In the genomic region with DNA sequence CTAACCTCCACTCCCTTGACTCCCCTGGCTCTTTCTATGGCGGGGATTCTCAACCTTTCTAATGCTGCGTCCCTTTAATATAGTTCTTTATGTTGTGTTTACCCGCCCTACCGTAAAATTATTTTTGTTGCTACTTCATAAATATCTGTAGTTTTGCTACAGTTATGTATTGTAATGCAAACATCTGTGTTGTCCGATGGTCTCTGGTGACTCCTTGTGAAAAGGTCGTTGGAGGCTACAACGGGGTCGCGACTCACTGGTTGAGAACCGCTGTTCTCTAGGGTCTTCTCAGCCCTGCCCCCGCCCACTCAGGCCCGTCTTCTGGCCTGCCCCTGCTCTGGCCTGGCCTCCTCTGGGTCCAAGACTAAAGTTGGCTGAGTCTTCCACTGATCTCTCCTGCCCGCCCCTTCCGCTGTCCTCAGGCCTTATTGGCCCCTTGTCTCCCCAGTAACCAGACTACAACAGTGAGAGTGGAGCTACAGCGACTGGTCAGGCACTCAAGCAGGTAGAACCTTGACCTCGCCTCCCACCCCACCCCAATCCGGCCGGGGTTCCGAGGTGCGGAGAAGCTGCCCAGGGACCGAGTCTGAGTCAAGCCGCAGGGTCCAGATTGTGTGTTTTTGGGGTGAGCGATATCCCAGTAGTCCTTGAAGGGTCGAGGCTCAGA, we compare ENCODE assay signal across 8 mouse cellular contexts. TPM values are rescaled to one million over a fixed set of nuclear protein-coding genes. Genes with fewer than 3 reads are reported as not detected.
A peak's percentile ranks its signal among the peaks of the same experiment; 100 is the strongest.
DNase-seq lines count a peak whose midpoint lies in the region; ATAC-seq lines count a peak whose summit lies in the region.

A gene (plus strand): TSS at position 311 of the 667 bp plus-strand sequence.

- peak within 1 kb of the TSS; percentile 87 for H3K27ac ChIP-seq in liver, embryonic 15.5 days (replicated peaks)

- H3K4me2 ChIP-seq in liver, embryonic 15.5 days: peak within 1 kb of the TSS; percentile 72

- H3K27me3 ChIP-seq in liver, embryonic 15.5 days: no peaks in the 10 kb centered on the region; the same call in 1 of the 2 replicates

- 2% methylated on average over 24 of the region's 24 CpGs for WGBS in liver, embryonic 15.5 days (ENCODE audit: insufficient replicate concordance)

- 0 out of 2 replicates have a peak, but pooled peaks cover 4% of the 10 kb centered on the region for H3K36me3 ChIP-seq in liver, embryonic 15.5 days (replicated peaks)

- peak within 1 kb of the TSS; percentile 60 for H3K4me3 ChIP-seq in liver, embryonic 15.5 days (replicated peaks)

- H3K4me1 ChIP-seq in liver, embryonic 15.5 days (replicated peaks): peaks cover 59% of the 10 kb centered on the region

- peak; percentile 62 for ATAC-seq in liver, embryonic 15.5 days (ENCODE audit: insufficient read depth)

- H3K9ac ChIP-seq in liver, embryonic 15.5 days: peak within 1 kb of the TSS; percentile 28

- peak; percentile 42 for DNase-seq in right cerebral cortex, postnatal 14 days
- DNase-seq in right cerebral cortex, adult 18-20 months: no peak
- peak; percentile 68 for DNase-seq in embryo, embryonic 11 days
- DNase-seq in heart, adult 18-20 months: peak; percentile 89 to 94
- peak; percentile 91 for DNase-seq in kidney, adult 11 months
- peak; percentile 72 to 79 for DNase-seq in natural killer cell, adult 2 months (ENCODE audit: low spot score in 2 of 2)
- peak; percentile 85 for DNase-seq in testis, postnatal 14 days (ENCODE audit: low spot score)

- no peaks in the 10 kb centered on the region for H3K9me3 ChIP-seq in liver, embryonic 15.5 days (replicated peaks)

RNA-seq across cellular contexts. Expression of the gene that starts here (rescaled TPM):
- 1 to 10 TPM in 1 of 2 experiments, under 1 TPM in 1; 0.89 to 1.3 TPM for total RNA-seq in heart, adult 18-20 months (2021)
- polyA plus RNA-seq in liver, embryonic 15.5 days (2015; fragmentation: Nextera tagmentation; extraction: Ambion mirVana): 0.91 and 1.2 TPM in 2 replicates
